Mouse (Mus musculus) kidney, postnatal 25 days (tissue): ENCODE measurements at regions not wholly inside any gene's neighbourhood (a gene's known extent, or its start where the extent isn't known, plus 50 kb on each side); places are given as distances from the start of the nearest gene placed in this dataset.
"Not testable (repeated sequence)": the region's sequence is repeated elsewhere in the genome, so short reads cannot be mapped to it uniquely, and the experiment has no call there.

Experiments
- DNase-seq, 2 experiments: peaks; one replicate each; pipeline ENCODE4 v3.0.0; 2021; ENCODE audit warnings: mixed read lengths in 2 of 2

GRCm38 (mm10) chr12:80055894-80056293, 56.9 kb downstream of the Zfp36l1 start:
- not testable (repeated sequence) for DNase-seq

- DNase-seq = peak; percentile 10 to 22
Observed at GRCm38 (mm10) chr12:80055394-80055793, 57.4 kb downstream of the Zfp36l1 start.

GRCm38 (mm10) chr12:80054655-80055037, 58.2 kb downstream of the Zfp36l1 start:
- no peak for DNase-seq

GRCm38 (mm10) chr12:80053902-80054654, 58.7 kb downstream of the Zfp36l1 start:
- DNase-seq = no peak

GRCm38 (mm10) chr12:80048215-80048979, 64.4 kb downstream of the Zfp36l1 start:
- no peak for DNase-seq

GRCm38 (mm10) chr12:80046625-80047303, 66.0 kb downstream of the Zfp36l1 start:
- DNase-seq = peak in 1 of 2 experiments; percentile 8

GRCm38 (mm10) chr12:80041510-80042324, 71.1 kb downstream of the Zfp36l1 start:
- peak in 1 of 2 experiments; percentile 25 for DNase-seq

- no peak for DNase-seq
Observed at GRCm38 (mm10) chr12:80041012-80041411, 71.8 kb downstream of the Zfp36l1 start.

GRCm38 (mm10) chr12:80040233-80040632, 72.6 kb downstream of the Zfp36l1 start:
- DNase-seq = no peak

- DNase-seq = no peak
Observed at GRCm38 (mm10) chr12:80039150-80039549, 73.7 kb downstream of the Zfp36l1 start.

GRCm38 (mm10) chr12:80035500-80036271, 77.1 kb downstream of the Zfp36l1 start:
- DNase-seq = no peak

GRCm38 (mm10) chr12:80034963-80035411, 77.8 kb downstream of the Zfp36l1 start:
- peak; percentile 48 to 58 for DNase-seq

- no peak for DNase-seq
Observed at GRCm38 (mm10) chr12:80034100-80034499, 78.7 kb downstream of the Zfp36l1 start.

GRCm38 (mm10) chr12:80032520-80032919, 80.3 kb downstream of the Zfp36l1 start:
- no peak for DNase-seq

- no peak for DNase-seq
Observed at GRCm38 (mm10) chr12:80028301-80028700, 84.5 kb downstream of the Zfp36l1 start.

GRCm38 (mm10) chr12:80023107-80024078, 89.4 kb downstream of the Zfp36l1 start:
- peak; percentile 21 to 46 for DNase-seq

GRCm38 (mm10) chr12:80022181-80023106, 90.4 kb downstream of the Zfp36l1 start:
- DNase-seq = no peak

GRCm38 (mm10) chr12:80021030-80021473, 91.8 kb downstream of the Zfp36l1 start:
- DNase-seq = no peak

GRCm38 (mm10) chr12:80018086-80018485, 94.7 kb downstream of the Zfp36l1 start:
- DNase-seq = no peak
